Mouse (Mus musculus) liver, embryonic 14.5 days (tissue): ENCODE results near the gene Hyal1.

Source experiments
- CTCF ChIP-seq: IDR thresholded peaks from 2 replicates; pipeline ENCODE4 v1.5.1; 2016; ENCODE audit warnings: antibody characterized with exemption, low read depth, control low read depth
- EP300 ChIP-seq: IDR thresholded peaks from 2 replicates; pipeline ENCODE4 v1.6.1; 2016; ENCODE audit warnings: antibody characterized with exemption, low read depth

DNA sequence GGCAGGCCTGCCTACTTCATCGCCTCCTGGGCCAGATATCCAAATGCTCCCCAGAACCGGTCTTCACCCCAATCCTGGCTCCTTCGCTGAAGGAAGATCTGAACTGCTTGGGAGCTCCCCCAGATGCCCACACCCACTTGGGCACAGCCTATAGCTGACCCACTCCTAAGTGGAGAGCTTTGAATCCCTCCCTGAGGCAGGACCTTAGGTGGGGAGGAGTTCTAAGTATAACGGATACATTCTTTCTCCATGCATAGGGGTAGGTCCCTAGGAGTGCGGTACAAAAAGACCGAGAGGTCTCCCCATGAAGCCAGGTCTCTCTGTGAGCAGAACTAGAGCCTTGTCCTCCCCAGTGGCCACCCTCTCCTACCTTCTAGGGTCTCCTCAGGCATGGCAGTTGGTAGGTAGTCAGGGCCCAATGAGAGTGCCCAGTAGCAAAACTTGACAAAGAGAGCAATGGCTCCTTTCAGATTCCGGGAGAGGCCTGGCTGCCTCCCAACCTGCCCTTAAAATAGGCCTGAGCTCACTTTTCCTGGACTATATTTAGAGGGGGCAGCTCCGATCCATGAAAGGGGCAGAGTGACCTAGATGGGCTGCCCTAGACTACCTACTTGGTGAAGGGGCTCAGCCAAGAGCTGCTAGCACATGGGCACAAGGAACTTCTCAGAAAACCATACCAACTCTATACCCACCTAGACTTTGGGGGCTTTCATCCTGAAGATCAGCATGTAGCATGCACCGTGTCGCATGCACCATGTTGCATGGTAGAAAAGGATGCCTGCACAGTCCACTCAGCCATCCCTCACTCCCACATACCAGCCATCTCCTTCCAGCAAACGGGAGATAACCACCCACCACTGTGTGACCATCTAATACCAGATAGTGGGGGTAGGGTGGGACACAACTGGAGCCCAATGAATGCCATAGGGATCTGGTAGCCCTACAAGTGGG, 20.2 kb downstream of the Hyal1 start:
- no peak for TF ChIP-seq CTCF
- no peak for TF ChIP-seq EP300
